Mouse (Mus musculus): Measurements from ENCODE around the gene Ptpn6. TPM values are rescaled to one million over a fixed set of nuclear protein-coding genes. Genes with fewer than 3 reads are reported as not detected.
A peak's percentile ranks its signal among the peaks of the same experiment; 100 is the strongest.

The Ptpn6 gene
- polyA plus RNA-seq, 1 experiment, result 41.0 TPM

DNA sequence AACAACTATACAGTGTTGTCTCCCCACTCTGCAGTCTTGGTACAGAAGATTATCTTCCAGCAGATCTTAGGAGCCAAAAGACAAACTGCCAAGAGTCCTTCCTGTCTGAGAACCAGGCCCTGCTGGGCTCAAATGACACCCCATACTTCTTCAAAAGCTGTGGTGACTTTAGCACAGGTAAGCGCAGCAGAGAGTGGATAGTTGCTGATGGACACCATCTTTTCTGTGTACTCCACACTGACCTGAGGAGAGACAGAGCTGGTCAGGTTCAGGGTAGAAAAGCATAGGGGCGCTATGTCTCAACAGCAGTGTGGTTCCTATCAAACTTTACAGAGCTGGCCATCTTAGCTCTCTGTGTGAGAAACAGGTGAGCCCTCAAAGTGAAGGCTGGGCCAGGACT, 34.1 kb downstream of the Ptpn6 start:
- Histone ChIP-seq H3K27me3 (ENCODE audit: control insufficient read depth, insufficient read depth, low read length) (no peaks in the 10 kb centered on the region), H3K27ac (ENCODE audit: insufficient read depth, low read depth, low read length) (no peak overlapping the region), H3K4me3 (ENCODE audit: low read depth, low read length) (no peak overlapping the region), H3K4me1 (ENCODE audit: control insufficient read depth, insufficient read depth, insufficient read length, low read length) (peaks cover 17% of the 10 kb centered on the region), H3K36me3 (ENCODE audit: control insufficient read depth, insufficient read depth, low read length) (peaks cover 62% of the 10 kb centered on the region)
- TF ChIP-seq CTCF (IDR thresholded peaks at IDR 0.05; ENCODE audit: extremely low read depth, insufficient read length, insufficient replicate concordance, low read depth, low read length) (no peak), POLR2A (IDR thresholded peaks at IDR 0.05; ENCODE audit: low read depth, low read length) (no peak)
- 99% methylated on average over 2 of the region's 2 CpGs for WGBS

DNA sequence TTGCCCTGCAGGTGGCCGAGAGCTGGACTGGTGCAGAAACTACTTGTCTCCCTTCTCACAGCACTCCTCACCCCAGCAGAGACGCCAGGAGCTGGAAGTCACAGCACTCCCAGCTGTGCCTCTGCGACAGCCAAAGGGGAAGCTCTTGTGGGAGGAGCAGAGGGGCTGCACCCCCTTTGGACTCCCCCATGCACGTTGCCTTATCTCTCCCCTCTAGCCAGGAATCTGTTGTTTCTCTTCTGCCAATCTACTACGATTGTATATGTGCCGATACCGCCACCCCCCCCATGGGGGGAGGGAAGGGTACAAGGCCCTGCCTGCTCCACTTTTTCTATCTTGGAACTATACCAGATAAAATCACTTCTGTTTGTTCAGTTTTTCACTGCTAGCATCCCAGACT, 34.7 kb downstream of the Ptpn6 start:
- WGBS, result 63% methylated on average over 7 of the region's 7 CpGs
- no peak overlapping the region for H3K27ac ChIP-seq (ENCODE audit: insufficient read depth, low read depth, low read length)
- H3K36me3 ChIP-seq (ENCODE audit: control insufficient read depth, insufficient read depth, low read length), result peaks cover 68% of the 10 kb centered on the region
- H3K4me3 ChIP-seq (ENCODE audit: low read depth, low read length), result no peak overlapping the region
- H3K4me1 ChIP-seq (ENCODE audit: control insufficient read depth, insufficient read depth, insufficient read length, low read length), result peaks cover 21% of the 10 kb centered on the region
- TF ChIP-seq POLR2A (IDR thresholded peaks at IDR 0.05; ENCODE audit: low read depth, low read length) (no peak), CTCF (IDR thresholded peaks at IDR 0.05; ENCODE audit: extremely low read depth, insufficient read length, insufficient replicate concordance, low read depth, low read length) (no peak)
- H3K27me3 ChIP-seq (ENCODE audit: control insufficient read depth, insufficient read depth, low read length), result no peaks in the 10 kb centered on the region

DNA sequence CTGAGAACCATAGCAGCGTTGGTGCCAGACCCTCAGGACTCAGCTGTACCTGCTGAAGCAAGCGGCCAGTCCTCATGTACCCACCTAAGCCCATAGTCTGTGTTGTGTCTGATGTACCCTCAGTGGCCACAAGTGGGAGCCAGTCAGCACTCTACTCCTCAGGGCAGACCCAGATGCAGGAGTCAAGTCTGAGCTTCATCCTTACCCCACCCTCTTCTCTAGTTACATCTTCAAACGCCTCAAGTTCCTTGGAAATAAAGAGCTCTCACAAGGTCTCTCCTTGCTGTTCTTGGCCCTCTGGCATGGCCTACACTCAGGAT, 35.8 kb downstream of the Ptpn6 start:
- no peak for TF ChIP-seq POLR2A (IDR thresholded peaks at IDR 0.05; ENCODE audit: low read depth, low read length)
- TF ChIP-seq CTCF (IDR thresholded peaks at IDR 0.05; ENCODE audit: extremely low read depth, insufficient read length, insufficient replicate concordance, low read depth, low read length), result peak; percentile 76; the same call in 1 of the 2 replicates
- H3K4me1 ChIP-seq (ENCODE audit: control insufficient read depth, insufficient read depth, insufficient read length, low read length), result peaks cover 15% of the 10 kb centered on the region
- H3K36me3 ChIP-seq (ENCODE audit: control insufficient read depth, insufficient read depth, low read length), result peaks cover 69% of the 10 kb centered on the region
- WGBS, result 56% methylated on average over 3 of the region's 3 CpGs
- H3K27me3 ChIP-seq (ENCODE audit: control insufficient read depth, insufficient read depth, low read length), result no peaks in the 10 kb centered on the region
- H3K27ac ChIP-seq (ENCODE audit: insufficient read depth, low read depth, low read length), result no peak overlapping the region
- no peak overlapping the region for H3K4me3 ChIP-seq (ENCODE audit: low read depth, low read length)

DNA sequence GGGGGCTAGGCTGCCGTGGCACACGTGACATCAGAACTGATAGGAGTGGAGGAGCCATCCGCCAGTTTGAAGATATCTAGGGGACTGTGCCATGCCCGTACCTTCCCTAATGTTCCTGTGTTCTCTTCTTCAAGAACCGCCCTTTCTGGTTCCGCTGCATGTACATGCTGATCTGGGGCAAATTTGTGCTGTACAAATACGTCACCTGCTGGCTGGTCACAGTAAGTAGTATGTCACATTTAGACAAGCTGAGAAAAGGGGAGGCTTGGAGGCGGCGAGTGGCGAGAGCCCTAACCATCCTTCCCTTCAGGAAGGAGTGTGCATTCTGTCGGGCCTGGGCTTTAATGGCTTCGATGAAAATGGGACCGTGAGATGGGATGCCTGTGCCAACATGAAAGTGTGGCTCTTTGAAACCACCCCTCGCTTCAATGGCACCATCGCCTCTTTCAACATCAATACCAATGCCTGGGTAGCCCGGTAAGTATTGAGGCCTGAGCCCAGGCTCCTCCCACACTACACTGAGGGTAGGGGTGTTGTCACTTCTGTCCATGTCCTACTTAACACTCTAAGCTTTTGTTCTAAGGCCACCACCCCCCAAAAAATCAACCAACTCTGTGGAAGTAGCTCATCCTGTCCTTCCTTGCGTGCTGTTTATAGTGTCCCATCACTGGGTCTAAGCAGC, 36.3 kb downstream of the Ptpn6 start:
- H3K36me3 ChIP-seq (ENCODE audit: control insufficient read depth, insufficient read depth, low read length), result peaks cover 65% of the 10 kb centered on the region
- 87% methylated on average over 17 of the region's 17 CpGs for WGBS
- no peaks in the 10 kb centered on the region for H3K27me3 ChIP-seq (ENCODE audit: control insufficient read depth, insufficient read depth, low read length)
- H3K4me1 ChIP-seq (ENCODE audit: control insufficient read depth, insufficient read depth, insufficient read length, low read length), result peaks cover 15% of the 10 kb centered on the region
- no peak overlapping the region for H3K4me3 ChIP-seq (ENCODE audit: low read depth, low read length)
- no peak for TF ChIP-seq CTCF (IDR thresholded peaks at IDR 0.05; ENCODE audit: extremely low read depth, insufficient read length, insufficient replicate concordance, low read depth, low read length)
- no peak for TF ChIP-seq POLR2A (IDR thresholded peaks at IDR 0.05; ENCODE audit: low read depth, low read length)
- H3K27ac ChIP-seq (ENCODE audit: insufficient read depth, low read depth, low read length), result no peak overlapping the region

DNA sequence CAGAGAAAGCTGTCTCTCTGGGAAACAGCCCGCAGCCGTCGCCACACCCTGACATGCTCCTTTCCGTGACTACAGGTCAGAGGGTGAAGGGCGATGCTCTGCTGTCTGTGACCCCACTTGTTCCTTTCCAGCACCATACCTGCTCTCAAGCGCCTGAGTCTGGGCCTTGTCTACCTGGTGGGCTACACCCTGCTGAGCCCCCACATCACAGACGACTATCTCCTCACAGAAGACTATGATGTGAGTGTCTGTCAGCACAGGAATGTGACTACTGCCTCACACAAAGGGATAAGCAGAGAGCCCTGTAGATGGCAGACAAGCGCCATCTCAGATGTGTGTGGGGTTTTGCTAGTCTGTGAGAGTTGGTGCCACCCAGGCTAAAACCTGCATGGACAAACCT, 37.2 kb downstream of the Ptpn6 start:
- no peak overlapping the region for H3K4me3 ChIP-seq (ENCODE audit: low read depth, low read length)
- WGBS, result 64% methylated on average over 8 of the region's 8 CpGs
- peaks cover 64% of the 10 kb centered on the region for H3K36me3 ChIP-seq (ENCODE audit: control insufficient read depth, insufficient read depth, low read length)
- TF ChIP-seq CTCF (IDR thresholded peaks at IDR 0.05; ENCODE audit: extremely low read depth, insufficient read length, insufficient replicate concordance, low read depth, low read length) (no peak), POLR2A (IDR thresholded peaks at IDR 0.05; ENCODE audit: low read depth, low read length) (no peak)
- H3K27me3 ChIP-seq (ENCODE audit: control insufficient read depth, insufficient read depth, low read length), result no peaks in the 10 kb centered on the region
- no peak overlapping the region for H3K27ac ChIP-seq (ENCODE audit: insufficient read depth, low read depth, low read length)
- H3K4me1 ChIP-seq (ENCODE audit: control insufficient read depth, insufficient read depth, insufficient read length, low read length), result peaks cover 17% of the 10 kb centered on the region

DNA sequence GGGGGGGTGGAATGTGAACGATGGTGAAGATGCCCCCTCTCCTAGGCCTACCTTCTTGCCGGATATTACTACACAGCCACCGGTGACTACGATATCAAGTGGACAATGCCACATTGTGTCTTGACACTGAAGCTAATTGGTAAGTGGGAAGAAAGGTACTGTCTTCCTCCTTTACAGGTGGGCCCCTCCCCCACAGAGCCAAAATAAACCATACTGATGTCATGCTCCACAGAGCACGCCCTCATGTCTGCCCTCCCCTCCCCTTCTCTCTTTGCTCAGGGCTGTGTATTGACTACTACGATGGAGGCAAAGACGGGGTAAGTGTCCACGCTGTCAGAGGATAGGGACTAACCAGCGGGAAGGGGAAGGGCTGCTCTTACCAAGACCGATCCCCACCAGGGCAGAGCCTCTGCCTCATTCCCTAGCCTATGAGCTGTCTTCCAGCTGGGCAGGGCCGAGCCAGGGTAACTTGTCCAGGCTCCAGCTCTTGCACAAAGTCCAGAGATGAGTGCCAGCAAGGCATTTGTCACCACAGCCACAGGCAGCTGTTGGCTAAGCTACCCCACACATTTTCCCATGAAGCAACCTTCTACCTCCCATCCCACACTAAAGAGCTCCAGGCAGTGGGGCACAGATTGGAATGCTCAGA, 38.4 kb downstream of the Ptpn6 start:
- no peak for TF ChIP-seq CTCF (IDR thresholded peaks at IDR 0.05; ENCODE audit: extremely low read depth, insufficient read length, insufficient replicate concordance, low read depth, low read length)
- TF ChIP-seq POLR2A (IDR thresholded peaks at IDR 0.05; ENCODE audit: low read depth, low read length), result 0 out of 2 replicates have a peak, but pooled peaks have one; percentile 18
- no peaks in the 10 kb centered on the region for H3K27me3 ChIP-seq (ENCODE audit: control insufficient read depth, insufficient read depth, low read length)
- H3K4me1 ChIP-seq (ENCODE audit: control insufficient read depth, insufficient read depth, insufficient read length, low read length), result peaks cover 17% of the 10 kb centered on the region
- WGBS, result 48% methylated on average over 11 of the region's 11 CpGs
- no peak overlapping the region for H3K4me3 ChIP-seq (ENCODE audit: low read depth, low read length)
- H3K36me3 ChIP-seq (ENCODE audit: control insufficient read depth, insufficient read depth, low read length), result peaks cover 61% of the 10 kb centered on the region
- peak overlapping the region; percentile 83 for H3K27ac ChIP-seq (ENCODE audit: insufficient read depth, low read depth, low read length)

DNA sequence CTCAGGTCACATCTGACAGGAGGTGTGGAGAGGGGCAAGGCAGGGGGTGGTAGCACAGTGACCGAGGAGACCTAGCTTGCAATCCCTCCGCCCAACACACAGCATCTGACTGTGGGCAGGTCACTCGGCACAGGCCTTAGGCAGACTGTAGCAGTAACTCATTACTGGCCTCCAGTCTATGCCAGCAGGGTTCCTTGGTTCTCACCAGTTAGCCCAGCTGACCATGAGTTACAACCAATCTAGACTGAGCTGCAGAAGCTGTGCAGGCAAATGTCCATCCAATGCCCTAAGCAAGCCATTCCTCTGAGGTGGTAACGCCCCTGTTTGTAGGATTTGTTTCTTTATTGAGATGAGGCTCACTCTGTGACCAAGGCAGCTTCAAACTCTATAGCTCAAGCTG, 39.1 kb downstream of the Ptpn6 start:
- TF ChIP-seq CTCF (IDR thresholded peaks at IDR 0.05; ENCODE audit: extremely low read depth, insufficient read length, insufficient replicate concordance, low read depth, low read length) (no peak), POLR2A (IDR thresholded peaks at IDR 0.05; ENCODE audit: low read depth, low read length) (no peak)
- H3K36me3 ChIP-seq (ENCODE audit: control insufficient read depth, insufficient read depth, low read length), result peaks cover 54% of the 10 kb centered on the region
- peak overlapping the region; percentile 83; the same call in 1 of the 2 replicates for H3K27ac ChIP-seq (ENCODE audit: insufficient read depth, low read depth, low read length)
- 93% methylated on average over 4 of the region's 4 CpGs for WGBS
- no peak overlapping the region for H3K4me3 ChIP-seq (ENCODE audit: low read depth, low read length)
- H3K4me1 ChIP-seq (ENCODE audit: control insufficient read depth, insufficient read depth, insufficient read length, low read length), result peaks cover 22% of the 10 kb centered on the region
- H3K27me3 ChIP-seq (ENCODE audit: control insufficient read depth, insufficient read depth, low read length), result no peaks in the 10 kb centered on the region
